Comparison of ENCODE assay signal across 8 mouse cellular contexts in the genomic region with DNA sequence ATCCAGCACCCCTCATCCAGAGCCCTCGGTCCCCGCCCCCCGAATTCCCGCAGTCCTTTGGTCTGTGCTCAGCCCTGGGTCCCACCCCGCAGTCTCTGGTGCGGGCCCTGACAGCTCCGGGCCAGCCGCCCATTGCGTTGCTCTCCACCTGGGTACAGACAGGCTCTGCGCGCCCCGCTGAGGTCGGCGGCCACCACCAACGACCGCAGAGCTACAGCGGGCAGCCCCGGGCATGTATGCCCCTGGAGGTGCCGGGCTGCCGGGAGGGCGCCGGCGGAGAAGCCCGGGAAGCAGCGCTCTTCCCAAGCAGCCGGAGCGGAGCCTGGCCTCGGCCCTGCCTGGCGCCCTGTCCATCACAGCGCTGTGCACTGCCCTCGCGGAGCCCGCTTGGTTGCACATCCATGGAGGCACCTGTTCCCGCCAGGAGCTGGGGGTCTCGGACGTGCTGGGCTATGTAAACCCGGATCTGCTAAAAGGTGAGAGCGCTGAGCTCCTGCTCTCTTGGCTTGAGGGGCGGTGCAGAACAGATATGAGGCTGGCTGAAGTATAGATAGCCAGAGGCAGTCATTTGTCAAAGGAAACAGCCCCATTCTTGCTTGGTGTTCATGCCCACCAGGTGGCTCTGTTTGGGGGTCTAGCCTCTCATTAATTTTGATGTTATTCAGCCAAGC. TPM values are rescaled to one million over a fixed set of nuclear protein-coding genes. Genes with fewer than 3 reads are reported as not detected.
DNase-seq lines count a peak whose midpoint lies in the region; ATAC-seq and TF ChIP-seq lines count a peak whose summit lies in the region.

No protein-coding gene starts in this region.

- intact Hi-C loops in left cerebral cortex, postnatal 36 days (cut with DNase I): loop anchor here (5.0 kb wide), 1 partner anchor 41 kb away; a partner anchor contains a TSS

- H3K9me3 ChIP-seq in midbrain, embryonic 10.5 days (replicated peaks): no peaks in the 10 kb centered on the region

- no peak for TF ChIP-seq CTCF in small intestine, adult 2 months (IDR thresholded peaks at IDR 0.05; ENCODE audit: extremely low read depth, insufficient read length, insufficient replicate concordance, low read depth, low read length)

- H3K27ac ChIP-seq in midbrain, embryonic 10.5 days (replicated peaks): peak overlapping the region; percentile 85
- no peak overlapping the region for H3K27ac ChIP-seq in small intestine, adult 2 months (ENCODE audit: insufficient read depth, low read depth, low read length)

- no peak for TF ChIP-seq POLR2A in small intestine, adult 2 months (IDR thresholded peaks at IDR 0.05; ENCODE audit: low read depth, low read length)

- peak overlapping the region; percentile 98 for H3K4me3 ChIP-seq in midbrain, embryonic 10.5 days
- H3K4me3 ChIP-seq in small intestine, adult 2 months (ENCODE audit: low read depth, low read length): peak overlapping the region; percentile 79

- no peaks in the 10 kb centered on the region for H3K27me3 ChIP-seq in midbrain, embryonic 10.5 days (ENCODE audit: low read depth, poor library complexity, severe bottlenecking)
- H3K27me3 ChIP-seq in small intestine, adult 2 months (ENCODE audit: control insufficient read depth, insufficient read depth, low read length): no peaks in the 10 kb centered on the region

- DNase-seq in R1 (ENCODE audit: low read depth, low spot score): peak; percentile 72
- DNase-seq in cerebellum, adult 9-11 months: peak; percentile 79
- peak; percentile 18 to 25 for DNase-seq in frontal cortex, postnatal 25 days (ENCODE audit: low spot score in 2 of 2)
- DNase-seq in left cerebral cortex, postnatal 36 days (ENCODE audit: low spot score in 2 of 2): peak; percentile 43 to 56
- DNase-seq in midbrain, embryonic 10.5 days (ENCODE audit: low spot score): peak; percentile 51
- DNase-seq in adipocyte (ENCODE audit: low spot score): no peak

- H3K36me3 ChIP-seq in midbrain, embryonic 10.5 days: peaks cover 41% of the 10 kb centered on the region
- H3K36me3 ChIP-seq in small intestine, adult 2 months (ENCODE audit: control insufficient read depth, insufficient read depth, low read length): peaks cover 20% of the 10 kb centered on the region

- WGBS in midbrain, embryonic 10.5 days: under 1% methylated on average over 39 of the region's 39 CpGs
- under 1% methylated on average over 39 of the region's 39 CpGs for WGBS in small intestine, adult 2 months

- peaks cover 27% of the 10 kb centered on the region for H3K4me1 ChIP-seq in midbrain, embryonic 10.5 days
- peaks cover 11% of the 10 kb centered on the region for H3K4me1 ChIP-seq in small intestine, adult 2 months (ENCODE audit: control insufficient read depth, insufficient read depth, insufficient read length, low read length)

- ATAC-seq in inflammation-experienced regulatory T-cells, adult 6 months: peak; percentile 2

RNA-seq across cellular contexts. Expression of a gene that starts 0.8 kb away (rescaled TPM):
- polyA plus RNA-seq in inflammation-experienced regulatory T-cells, adult 6 months (2017; shearing (Covaris generic)): 10 to 100 TPM; 49.4 to 81.0 (median 67.0) TPM
- total RNA-seq in left cerebral cortex, postnatal 36 days (2021): 10 to 100 TPM; 74.1 to 87.5 TPM
- polyA plus RNA-seq in midbrain, embryonic 10.5 days (2016; fragmentation: Nextera tagmentation; extraction: Ambion mirVana): 25.6 and 30.1 TPM in 2 replicates
- 67.2 and 183 TPM in 2 replicates for polyA plus RNA-seq in small intestine, adult 2 months (2012; rRNA removed)

RNA-seq across cellular contexts. Expression of a gene that starts 0.9 kb away (rescaled TPM):
- polyA plus RNA-seq in inflammation-experienced regulatory T-cells, adult 6 months (2017; shearing (Covaris generic)): 10 to 100 TPM; 39.3 to 59.1 (median 51.3) TPM
- 10 to 100 TPM; 77.3 to 90.5 TPM for total RNA-seq in left cerebral cortex, postnatal 36 days (2021)
- 46.3 and 56.2 TPM in 2 replicates for polyA plus RNA-seq in midbrain, embryonic 10.5 days (2016; fragmentation: Nextera tagmentation; extraction: Ambion mirVana)
- 19.2 and 35.1 TPM in 2 replicates for polyA plus RNA-seq in small intestine, adult 2 months (2012; rRNA removed)

RNA-seq across cellular contexts. Expression of a gene that starts 21.5 kb away (rescaled TPM):
- polyA plus RNA-seq in inflammation-experienced regulatory T-cells, adult 6 months (2017; shearing (Covaris generic)): 10 to 100 TPM; 25.3 to 34.8 (median 28.0) TPM
- 100 to 1,000 TPM; 107 to 119 TPM for total RNA-seq in left cerebral cortex, postnatal 36 days (2021)
- 81.9 and 86.0 TPM in 2 replicates for polyA plus RNA-seq in midbrain, embryonic 10.5 days (2016; fragmentation: Nextera tagmentation; extraction: Ambion mirVana)
- 47.5 and 74.3 TPM in 2 replicates for polyA plus RNA-seq in small intestine, adult 2 months (2012; rRNA removed)

RNA-seq across cellular contexts. Expression of a gene that starts 40.3 kb away (rescaled TPM):
- 10 to 100 TPM; 47.3 to 57.9 (median 47.8) TPM for polyA plus RNA-seq in inflammation-experienced regulatory T-cells, adult 6 months (2017; shearing (Covaris generic))
- 10 to 100 TPM; 84.5 to 87.8 TPM for total RNA-seq in left cerebral cortex, postnatal 36 days (2021)
- polyA plus RNA-seq in midbrain, embryonic 10.5 days (2016; fragmentation: Nextera tagmentation; extraction: Ambion mirVana): 92.9 and 100 TPM in 2 replicates
- 13.9 and 25.5 TPM in 2 replicates for polyA plus RNA-seq in small intestine, adult 2 months (2012; rRNA removed)

RNA-seq across cellular contexts. Expression of a gene that starts 40.4 kb away (rescaled TPM):
- polyA plus RNA-seq in inflammation-experienced regulatory T-cells, adult 6 months (2017; shearing (Covaris generic)): 1 to 10 TPM in 1 of 3 experiments, under 1 TPM in 2; 0.69 to 1.3 (median 0.71) TPM
- total RNA-seq in left cerebral cortex, postnatal 36 days (2021): 1 to 10 TPM in 1 of 2 experiments, under 1 TPM in 1; 0.69 to 1.4 TPM
- polyA plus RNA-seq in midbrain, embryonic 10.5 days (2016; fragmentation: Nextera tagmentation; extraction: Ambion mirVana): 2.9 and 3.1 TPM in 2 replicates
- 0.34 and 0.60 TPM in 2 replicates for polyA plus RNA-seq in small intestine, adult 2 months (2012; rRNA removed)
